Mouse (Mus musculus) heart, embryonic 12.5 days (tissue): ENCODE measurements around the gene Mms19. TPM values are rescaled to one million over a fixed set of nuclear protein-coding genes. Genes with fewer than 3 reads are reported as not detected.

Source experiments
- ATAC-seq: fragments of 200-750 bp; cut with Nextera tagmentation; 2 replicates; pipeline ENCODE4 v1.8.0; 2017; ENCODE audit warnings: moderate TSS enrichment, moderate library complexity; ENCODE audit not compliant: insufficient number of reproducible peaks, low FRiP score
- H3K27ac ChIP-seq: fragments of 300-500 bp; sonication (generic); 2 replicates; pipeline ENCODE4 v1.5.1; 2016; ENCODE audit warnings: mild to moderate bottlenecking, moderate library complexity; ENCODE audit not compliant: poor library complexity, severe bottlenecking
- H3K27me3 ChIP-seq: fragments of 300-500 bp; sonication (generic); replicated peaks from 2 replicates; pipeline ENCODE4 v1.6.1; 2016; ENCODE audit warnings: mild to moderate bottlenecking, moderate library complexity
- H3K36me3 ChIP-seq: fragments of 300-500 bp; sonication (generic); 2 replicates; pipeline ENCODE4 v1.6.1; 2016; ENCODE audit warnings: mild to moderate bottlenecking, moderate library complexity
- H3K4me1 ChIP-seq: fragments of 300-500 bp; sonication (generic); replicated peaks from 2 replicates; pipeline ENCODE4 v1.6.1; 2016; ENCODE audit warnings: mild to moderate bottlenecking
- H3K4me2 ChIP-seq: fragments of 300-500 bp; sonication (generic); 2 replicates; pipeline ENCODE4 v1.6.1; 2016; ENCODE audit warnings: mild to moderate bottlenecking, moderate library complexity
- H3K4me3 ChIP-seq: fragments of 300-500 bp; sonication (generic); 2 replicates; pipeline ENCODE4 v1.5.1; 2016; ENCODE audit warnings: mild to moderate bottlenecking
- H3K9ac ChIP-seq: fragments of 300-500 bp; sonication (generic); 2 replicates; pipeline ENCODE4 v1.6.1; 2016; ENCODE audit warnings: mild to moderate bottlenecking, moderate library complexity
- H3K9me3 ChIP-seq: fragments of 300-500 bp; sonication (generic); replicated peaks from 2 replicates; pipeline ENCODE4 v1.6.1; 2016; ENCODE audit warnings: mild to moderate bottlenecking, moderate library complexity
- WGBS: fragments of 180-500 bp; shearing (Covaris S2); methylation state at CpG from one replicate; pipeline ENCODE4 v1.1.7; 2016; 5-methylcytosine and 5-hydroxymethylcytosine counted together
- polyA plus RNA-seq: library from polyadenylated mRNA; unstranded; fragments of >200 nt; fragmentation: Nextera tagmentation; extraction: Ambion mirVana; gene quantifications from 2 replicates; pipeline ENCODE4 v1.2.1, GENCODE M21; 2016

The Mms19 gene
- polyA plus RNA-seq, 1 experiment from 2014 or later, result 26.3 TPM

DNA sequence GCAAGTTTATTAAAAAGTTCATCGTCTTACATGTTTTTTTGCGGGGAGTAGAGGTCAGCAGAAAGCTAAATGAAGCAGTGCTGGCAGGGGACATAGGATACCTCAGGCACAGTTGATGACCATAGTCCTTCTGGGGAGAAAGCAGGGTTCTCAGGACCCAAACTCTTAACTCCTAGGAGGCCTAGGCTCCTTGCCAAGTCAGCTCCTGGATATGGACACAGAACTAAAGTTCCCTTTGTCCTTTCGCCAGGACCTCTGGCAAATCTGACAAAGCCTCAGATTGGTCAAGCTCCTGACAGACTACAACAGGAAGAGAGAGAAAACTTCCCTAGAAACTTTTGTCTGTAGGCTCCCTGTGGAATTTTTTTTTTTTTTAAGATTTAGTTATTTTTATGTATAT, 72.2 kb downstream of the Mms19 start:
- H3K27me3 ChIP-seq, result no peaks in the 10 kb centered on the region
- H3K4me1 ChIP-seq, result peaks cover 26% of the 10 kb centered on the region
- no peak overlapping the region for H3K9ac ChIP-seq
- 0 out of 2 replicates have a peak, but pooled peaks cover 5% of the 10 kb centered on the region for H3K36me3 ChIP-seq
- H3K27ac ChIP-seq, result no peak overlapping the region
- H3K9me3 ChIP-seq, result no peaks in the 10 kb centered on the region
- WGBS, result 83% methylated on average over 3 of the region's 3 CpGs
- no peak overlapping the region for H3K4me2 ChIP-seq
- no peak overlapping the region for H3K4me3 ChIP-seq
- ATAC-seq, result no peak

DNA sequence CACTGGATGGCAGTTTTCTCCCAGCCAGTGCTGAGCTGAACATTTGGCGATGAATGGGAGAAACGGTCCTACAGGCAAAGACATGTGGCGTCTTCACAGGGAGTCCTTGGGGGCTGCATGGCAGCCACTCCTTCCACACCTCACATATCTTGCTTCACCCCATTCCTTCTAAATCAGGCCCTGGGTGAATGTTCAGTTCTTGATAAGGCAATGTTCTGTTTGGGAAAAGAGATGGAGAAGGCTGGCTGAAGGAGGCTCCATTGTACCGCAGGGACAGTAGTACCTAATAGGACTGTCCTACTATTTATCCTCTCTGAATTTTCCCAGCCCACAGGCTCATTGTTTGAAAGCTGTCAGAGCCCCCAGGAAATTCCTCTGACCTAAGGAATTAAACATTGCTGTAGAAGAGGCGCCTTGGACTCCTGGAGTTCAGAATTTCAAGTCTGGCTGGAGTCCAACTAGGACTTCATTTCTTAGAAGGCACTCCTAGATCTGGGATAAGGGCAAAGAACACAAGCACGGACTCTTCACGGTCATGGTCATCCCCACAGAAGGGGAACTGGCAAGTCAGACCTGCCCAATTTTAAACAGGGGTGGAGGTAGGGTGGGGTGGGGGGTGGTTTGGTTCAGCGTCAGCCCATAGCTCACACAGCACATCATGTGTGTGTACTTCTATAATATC, 73.7 kb downstream of the Mms19 start:
- H3K4me2 ChIP-seq, result 0 out of 2 replicates have a peak overlapping the region, but pooled peaks have one; percentile 24
- no peaks in the 10 kb centered on the region for H3K9me3 ChIP-seq
- no peak overlapping the region for H3K27ac ChIP-seq
- ATAC-seq, result no peak
- H3K27me3 ChIP-seq, result no peaks in the 10 kb centered on the region
- WGBS, result 36% methylated on average over 8 of the region's 8 CpGs
- no peak overlapping the region for H3K9ac ChIP-seq
- H3K4me3 ChIP-seq, result no peak overlapping the region
- no peaks in the 10 kb centered on the region for H3K36me3 ChIP-seq
- H3K4me1 ChIP-seq, result peaks cover 16% of the 10 kb centered on the region

DNA sequence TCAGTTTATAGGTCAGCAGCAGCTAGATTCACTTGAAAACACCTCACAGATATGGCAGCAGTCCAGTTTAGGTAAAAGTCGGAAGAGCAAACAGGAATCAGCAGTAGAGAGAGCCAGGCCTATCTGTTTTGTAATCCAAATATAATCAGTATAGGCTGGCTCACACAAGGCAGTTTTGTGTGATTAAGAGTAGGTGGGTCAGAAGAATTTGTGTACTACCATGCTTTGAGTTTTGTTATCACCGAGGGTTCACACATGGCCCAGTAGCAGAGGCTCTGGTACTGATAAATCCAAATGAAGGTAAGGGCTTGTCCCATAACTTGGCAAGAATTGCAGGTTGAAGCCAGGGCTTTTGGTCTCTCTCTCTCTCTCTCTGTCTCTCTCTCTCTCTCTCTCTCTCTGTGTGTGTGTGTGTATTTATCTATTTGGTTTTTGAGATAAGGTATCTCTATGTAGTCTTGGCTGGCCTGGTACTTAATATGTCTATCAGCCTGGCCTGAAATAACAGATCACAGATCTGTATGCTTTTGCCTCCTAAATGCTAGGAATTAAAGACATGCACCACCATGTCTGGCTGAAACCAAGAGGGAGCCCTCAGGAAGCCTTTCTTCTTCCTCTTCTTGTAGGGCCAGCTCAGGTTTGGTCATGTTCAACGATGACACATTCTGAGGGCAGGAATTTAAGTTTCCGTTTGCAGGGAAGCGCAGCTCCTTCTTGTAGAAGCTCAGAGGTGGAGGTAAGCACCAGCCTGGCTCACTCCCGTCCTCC, 74.5 kb downstream of the Mms19 start:
- H3K27ac ChIP-seq, result no peak overlapping the region
- WGBS, result 34% methylated on average over 6 of the region's 6 CpGs

DNA sequence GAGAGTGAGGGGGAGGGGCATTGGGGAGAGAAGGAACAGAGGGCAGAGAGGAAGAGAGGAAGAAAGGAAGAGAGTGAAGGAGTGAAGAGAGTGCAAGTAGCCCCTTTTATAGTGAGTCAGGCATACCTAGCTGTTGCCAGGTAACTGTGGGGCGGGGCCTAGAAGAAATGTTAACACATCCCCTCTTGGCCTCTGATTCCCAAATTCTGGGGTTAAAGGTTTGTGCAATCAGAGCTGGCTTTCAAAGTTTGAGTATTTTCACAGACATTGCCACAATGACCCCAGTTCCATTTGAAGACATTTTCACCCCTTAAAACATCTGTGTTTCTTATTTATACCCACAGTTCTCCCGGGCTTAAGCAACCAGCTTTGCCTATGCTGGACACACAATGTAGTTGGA, 75.7 kb downstream of the Mms19 start:
- H3K9me3 ChIP-seq, result no peaks in the 10 kb centered on the region
- no peak overlapping the region for H3K9ac ChIP-seq
- ATAC-seq, result no peak
- H3K27me3 ChIP-seq, result no peaks in the 10 kb centered on the region
- WGBS, result 90% methylated on average over 2 of the region's 2 CpGs
- H3K4me1 ChIP-seq, result peaks cover 23% of the 10 kb centered on the region
- H3K27ac ChIP-seq, result no peak overlapping the region
- H3K4me3 ChIP-seq, result no peak overlapping the region
- H3K36me3 ChIP-seq, result no peaks in the 10 kb centered on the region
- no peak overlapping the region for H3K4me2 ChIP-seq

More for the DNA sequence above, 74.5 kb downstream of the Mms19 start:
- Histone ChIP-seq H3K27me3 (no peaks in the 10 kb centered on the region), H3K4me3 (no peak overlapping the region), H3K9me3 (no peaks in the 10 kb centered on the region), H3K36me3 (no peaks in the 10 kb centered on the region), H3K4me1 (peaks cover 22% of the 10 kb centered on the region), H3K9ac (no peak overlapping the region), H3K4me2 (no peak overlapping the region)
- ATAC-seq, result no peak

GRCm38 (mm10) chr19:41902848-41903593, 77.9 kb downstream of the Mms19 start:
- no peak for ATAC-seq
- H3K27ac ChIP-seq, result no peak overlapping the region
- H3K36me3 ChIP-seq, result no peaks in the 10 kb centered on the region
- no peaks in the 10 kb centered on the region for H3K27me3 ChIP-seq
- H3K4me3 ChIP-seq, result no peak overlapping the region
- 57% methylated on average over 10 of the region's 10 CpGs for WGBS
- H3K9me3 ChIP-seq, result no peaks in the 10 kb centered on the region
- no peak overlapping the region for H3K4me2 ChIP-seq
- H3K9ac ChIP-seq, result no peak overlapping the region
- peaks cover 23% of the 10 kb centered on the region for H3K4me1 ChIP-seq

- H3K27me3 ChIP-seq, result no peaks in the 10 kb centered on the region
- ATAC-seq, result no peak
- H3K4me3 ChIP-seq, result no peak overlapping the region
- no peaks in the 10 kb centered on the region for H3K9me3 ChIP-seq
- H3K36me3 ChIP-seq, result no peaks in the 10 kb centered on the region
- H3K4me1 ChIP-seq, result peaks cover 14% of the 10 kb centered on the region
- H3K27ac ChIP-seq, result peak overlapping the region; percentile 71
- WGBS, result 17% methylated on average over 2 of the region's 2 CpGs
- H3K9ac ChIP-seq, result no peak overlapping the region; the same call in 1 of the 2 replicates
- H3K4me2 ChIP-seq, result no peak overlapping the region
Measured at GRCm38 (mm10) chr19:41901696-41902095, 79.3 kb downstream of the Mms19 start.

- peaks cover 7% of the 10 kb centered on the region for H3K4me1 ChIP-seq
- WGBS, result 76% methylated on average over 8 of the region's 8 CpGs
- no peak overlapping the region for H3K9ac ChIP-seq
- H3K27ac ChIP-seq, result no peak overlapping the region
- no peaks in the 10 kb centered on the region for H3K36me3 ChIP-seq
- no peak for ATAC-seq
- no peaks in the 10 kb centered on the region for H3K9me3 ChIP-seq
- no peaks in the 10 kb centered on the region for H3K27me3 ChIP-seq
- H3K4me3 ChIP-seq, result no peak overlapping the region
- H3K4me2 ChIP-seq, result no peak overlapping the region
Measured at GRCm38 (mm10) chr19:41900495-41901090, 80.4 kb downstream of the Mms19 start.

GRCm38 (mm10) chr19:41898860-41899259, 82.1 kb downstream of the Mms19 start:
- Histone ChIP-seq H3K9ac (no peak overlapping the region), H3K9me3 (no peaks in the 10 kb centered on the region), H3K27ac (no peak overlapping the region), H3K4me3 (no peak overlapping the region), H3K27me3 (no peaks in the 10 kb centered on the region), H3K4me1 (peaks cover 19% of the 10 kb centered on the region), H3K36me3 (no peaks in the 10 kb centered on the region), H3K4me2 (no peak overlapping the region)
- 46% methylated on average over 4 of the region's 4 CpGs for WGBS
- ATAC-seq, result no peak

DNA sequence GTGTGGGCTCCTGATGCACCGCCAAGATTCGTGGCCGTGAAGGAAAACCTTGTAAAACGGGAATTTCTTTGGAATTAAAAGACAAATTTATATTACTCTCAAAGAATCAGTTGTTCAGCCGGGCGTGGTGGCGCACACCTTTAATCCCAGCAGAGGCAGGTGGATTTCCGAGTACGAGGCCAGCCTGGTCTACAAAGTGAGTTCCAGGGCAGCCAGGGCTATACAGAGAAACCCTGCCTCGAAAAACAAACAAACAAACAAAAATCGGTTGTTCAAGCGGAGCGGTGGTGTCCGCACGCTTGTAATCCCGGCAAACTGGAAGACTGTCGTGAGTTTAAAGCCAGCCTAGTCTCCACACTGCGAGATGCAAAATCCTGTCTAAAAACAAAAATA, 84.6 kb downstream of the Mms19 start:
- 19% methylated on average over 18 of the region's 18 CpGs for WGBS
- no peak for ATAC-seq
- no peak overlapping the region for H3K27ac ChIP-seq

GRCm38 (mm10) chr19:41895460-41896318, 85.3 kb downstream of the Mms19 start, which contains the start of gene Rrp12:
Rrp12 (minus strand) TSS chr19:41896173.
- Histone ChIP-seq H3K27ac (no peak within 1 kb of the TSS), H3K27me3 (no peaks in the 10 kb centered on the region), H3K4me3 (peak within 1 kb of the TSS; percentile 83), H3K4me2 (peak within 1 kb of the TSS; percentile 89), H3K9me3 (no peaks in the 10 kb centered on the region), H3K9ac (peak within 1 kb of the TSS; percentile 76), H3K36me3 (peaks cover 12% of the 10 kb centered on the region), H3K4me1 (peaks cover 12% of the 10 kb centered on the region)
- ATAC-seq, result peak; percentile 91
- WGBS, result under 1% methylated on average over 46 of the region's 46 CpGs

More for the DNA sequence above, 84.6 kb downstream of the Mms19 start:
- Histone ChIP-seq H3K27me3 (no peaks in the 10 kb centered on the region), H3K36me3 (peaks cover 8% of the 10 kb centered on the region; the same call in 1 of the 2 replicates), H3K9me3 (no peaks in the 10 kb centered on the region), H3K9ac (peak overlapping the region; percentile 57), H3K4me1 (peaks cover 12% of the 10 kb centered on the region), H3K4me2 (peak overlapping the region; percentile 89), H3K4me3 (peak overlapping the region; percentile 83)
